24 mouse cellular contexts compared by ENCODE assay signal in the genomic region with DNA sequence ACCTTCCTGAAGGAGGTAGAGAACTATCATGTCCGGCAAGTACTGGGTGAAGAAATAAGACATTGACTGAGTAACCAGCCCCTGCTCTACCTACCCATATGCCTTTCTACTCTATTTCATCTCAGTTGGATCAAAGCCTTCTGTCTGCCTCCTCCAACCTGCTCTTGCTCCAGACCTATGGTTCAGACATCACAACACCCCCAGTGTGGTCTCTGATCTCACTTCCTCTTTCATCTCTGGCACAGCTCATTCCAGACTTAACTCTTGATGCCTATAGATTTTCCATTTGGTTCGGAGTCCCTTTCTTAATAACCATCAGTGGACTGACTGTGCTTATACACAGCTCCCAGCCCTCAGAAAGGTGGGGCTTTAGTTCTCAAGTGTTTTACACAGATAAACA. TPM values are rescaled to one million over a fixed set of nuclear protein-coding genes. Genes with fewer than 3 reads are reported as not detected.
"Had no signal": no experiment of that assay in that cellular context is flagged by ENCODE, and none has a peak within 500 bp of the region (broad histone marks: within the 10 kb centered on the region; RNA-seq: fewer than 3 reads in every experiment).

No protein-coding gene starts in this region.

- H3K4me3 ChIP-seq: lung, embryonic 15.5 days; midbrain, embryonic 10.5 days; midbrain, embryonic 12.5 days; myocyte; neural tube, embryonic 13.5 days; neural tube, embryonic 15.5 days; stomach, embryonic 15.5 days had no signal

- H3K27ac ChIP-seq: macrophage; midbrain, embryonic 10.5 days; midbrain, embryonic 12.5 days; neural tube, embryonic 13.5 days; neural tube, embryonic 15.5 days; stomach, embryonic 15.5 days; stomach, postnatal 0 days had no signal

- ATAC-seq: liver, postnatal 0 days; lung, postnatal 0 days; midbrain, embryonic 16.5 days had no signal

- DNase-seq: liver, postnatal 0 days; lung, adult 2 months; lung, postnatal 14 days; lung, postnatal 36 days; midbrain, embryonic 14.5 days; right cerebral cortex, postnatal 14 days; thymus, adult 2 months; thymus, postnatal 25 days; thymus, postnatal 4 days had no signal

RNA-seq across cellular contexts. Expression of a gene that starts 37.1 kb away (rescaled TPM):
- total RNA-seq: megakaryocyte, adult 5-6 weeks; megakaryocyte-erythroid progenitor cell, adult 5-6 weeks had no signal
- polyA plus RNA-seq: liver, postnatal 0 days; macrophage; myocyte; spleen, adult 2 months; testis, adult 2 months had no signal
